Mouse (Mus musculus): ENCODE data around the gene Kitl.

The Kitl gene

GRCm38 (mm10) chr10:100127837-100128743 is 112.7 kb downstream of the Kitl start:
- DNase-seq = peak in 1 of 2 experiments; percentile 3

- DNase-seq = no peak
Measured at GRCm38 (mm10) chr10:100131657-100132056, 116.2 kb downstream of the Kitl start.

GRCm38 (mm10) chr10:100132304-100132703 is 116.9 kb downstream of the Kitl start:
- DNase-seq = no peak

GRCm38 (mm10) chr10:100138552-100138951 is 123.1 kb downstream of the Kitl start:
- no peak for DNase-seq

- no peak for DNase-seq
Measured at GRCm38 (mm10) chr10:100148123-100148522, 132.7 kb downstream of the Kitl start.

Measured in cerebellum, postnatal 25 days (tissue).